Mouse (Mus musculus) intestine, postnatal 0 days (tissue): ENCODE results near the gene Cep68. TPM values are rescaled to one million over a fixed set of nuclear protein-coding genes. Genes with fewer than 3 reads are reported as not detected.

ENCODE experiments used
- ATAC-seq: fragments of 200-750 bp; cut with Nextera tagmentation; 2 replicates; pipeline ENCODE4 v1.8.0; 2017; ENCODE audit warnings: mild to moderate bottlenecking, moderate TSS enrichment, moderate library complexity
- H3K27ac ChIP-seq: fragments of 300-500 bp; sonication (generic); 2 replicates; pipeline ENCODE4 v1.5.1; 2014; ENCODE audit warnings: mild to moderate bottlenecking, low read depth, low read length, moderate library complexity
- H3K27me3 ChIP-seq: fragments of 300-500 bp; sonication (generic); replicated peaks from 2 replicates; pipeline ENCODE4 v1.6.1; 2014; ENCODE audit warnings: low read length, mixed read lengths; ENCODE audit not compliant: control insufficient read depth, insufficient read depth
- H3K36me3 ChIP-seq: fragments of 300-500 bp; sonication (generic); 2 replicates; pipeline ENCODE4 v1.6.1; 2014; ENCODE audit warnings: mild to moderate bottlenecking, moderate library complexity; ENCODE audit not compliant: control insufficient read depth, insufficient read depth
- H3K4me1 ChIP-seq: fragments of 300-500 bp; sonication (generic); replicated peaks from 2 replicates; pipeline ENCODE4 v1.6.1; 2014; ENCODE audit warnings: antibody characterized with exemption, low read length, mixed read lengths; ENCODE audit not compliant: control insufficient read depth, insufficient read depth
- H3K4me2 ChIP-seq: fragments of 300-500 bp; sonication (generic); replicated peaks from 2 replicates; pipeline ENCODE4 v1.6.1; 2014; ENCODE audit warnings: low read depth, mild to moderate bottlenecking, moderate library complexity
- H3K4me3 ChIP-seq: fragments of 300-500 bp; sonication (generic); 2 replicates; pipeline ENCODE4 v1.5.1; 2014; ENCODE audit warnings: low read depth, low read length
- H3K9ac ChIP-seq: fragments of 300-500 bp; sonication (generic); 2 replicates; pipeline ENCODE4 v1.6.1; 2014; ENCODE audit warnings: mild to moderate bottlenecking, low read depth, low read length
- H3K9me3 ChIP-seq: fragments of 300-500 bp; sonication (generic); 2 replicates; pipeline ENCODE4 v1.6.1; 2016; ENCODE audit warnings: mixed run types; ENCODE audit not compliant: control insufficient read depth
- CTCF ChIP-seq: sonication (generic); IDR thresholded peaks from 2 replicates; pipeline ENCODE4 v1.5.1; 2016; ENCODE audit warnings: low read depth, mild to moderate bottlenecking, control low read depth, antibody characterized with exemption, moderate library complexity
- WGBS: fragments of 180-500 bp; shearing (Covaris S2); extraction: QIAGEN DNeasy Blood & Tissue Kit; methylation state at CpG from one replicate; pipeline ENCODE4 v1.1.7; 2014; 5-methylcytosine and 5-hydroxymethylcytosine counted together
- polyA plus RNA-seq: library from polyadenylated mRNA; unstranded; fragments of >200 nt; fragmentation: Nextera tagmentation; extraction: Ambion mirVana; gene quantifications from 2 replicates; pipeline ENCODE4 v1.2.1, GENCODE M21; 2015

The Cep68 gene
- polyA plus RNA-seq, 1 experiment from 2014 or later: 6.3 TPM

DNA sequence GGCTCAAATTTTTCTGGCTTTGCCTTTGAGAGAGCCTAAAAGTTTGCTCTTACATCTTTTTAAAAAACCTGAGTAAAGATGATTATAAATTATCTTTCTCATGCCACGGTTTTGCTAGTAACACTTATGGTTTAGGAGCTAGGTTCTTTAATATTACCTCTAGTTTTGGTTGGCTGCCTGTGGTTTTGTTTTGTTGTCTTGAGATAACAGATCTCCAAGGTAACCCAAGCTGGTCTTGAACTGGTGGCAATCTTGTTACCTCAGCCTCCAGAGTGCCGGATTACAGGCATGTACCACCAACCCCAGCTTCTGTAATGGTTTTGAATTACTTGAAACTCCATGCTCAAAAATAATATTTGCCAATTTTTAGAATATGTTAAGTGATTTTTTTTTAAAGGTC lies 37.4 kb downstream of the Cep68 start:
- Histone ChIP-seq H3K27ac (no peak overlapping the region), H3K9ac (no peak overlapping the region), H3K4me2 (peak overlapping the region; percentile 13; the same call in 1 of the 2 replicates), H3K9me3 (no peaks in the 10 kb centered on the region), H3K27me3 (no peaks in the 10 kb centered on the region), H3K4me1 (no peaks in the 10 kb centered on the region; the same call in 1 of the 2 replicates), H3K4me3 (no peak overlapping the region), H3K36me3 (peaks cover 15% of the 10 kb centered on the region)
- 60% methylated on average over 2 of the region's 2 CpGs for WGBS
- no peak for TF ChIP-seq CTCF
- ATAC-seq: no peak

DNA sequence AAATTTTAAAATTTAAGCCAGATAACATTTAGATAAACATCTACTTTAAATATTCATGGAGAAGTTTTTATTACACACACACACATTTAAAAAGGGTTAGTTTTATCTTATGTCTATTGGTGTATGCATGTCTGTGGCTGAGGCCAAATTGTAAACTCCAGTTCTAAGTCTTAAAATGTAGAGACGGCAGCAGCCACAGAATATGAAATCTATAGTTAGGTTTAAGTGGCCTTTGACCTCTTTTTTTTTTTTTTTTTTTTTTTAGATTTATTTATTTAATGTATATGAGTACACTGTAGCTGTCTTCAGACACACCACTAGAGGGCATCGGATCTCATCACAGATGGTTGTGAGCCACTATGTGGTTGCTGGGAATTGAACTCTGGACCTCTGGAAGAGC lies 41.6 kb downstream of the Cep68 start:
- no peaks in the 10 kb centered on the region for H3K27me3 ChIP-seq
- H3K27ac ChIP-seq: no peak overlapping the region
- no peak overlapping the region; the same call in 1 of the 2 replicates for H3K4me2 ChIP-seq
- peaks cover 8% of the 10 kb centered on the region; the same call in 1 of the 2 replicates for H3K4me1 ChIP-seq
- 47% methylated on average over 2 of the region's 2 CpGs for WGBS
- H3K36me3 ChIP-seq: peaks cover 6% of the 10 kb centered on the region; the same call in 1 of the 2 replicates
- no peak for ATAC-seq
- H3K9me3 ChIP-seq: no peaks in the 10 kb centered on the region
- no peak overlapping the region for H3K4me3 ChIP-seq
- H3K9ac ChIP-seq: no peak overlapping the region
- peak; percentile 25; the same call in 1 of the 2 replicates for TF ChIP-seq CTCF

GRCm38 (mm10) chr11:20206626-20207223 lies 42.5 kb downstream of the Cep68 start:
- H3K27me3 ChIP-seq: no peaks in the 10 kb centered on the region
- H3K4me3 ChIP-seq: no peak overlapping the region
- H3K9me3 ChIP-seq: no peaks in the 10 kb centered on the region
- H3K4me2 ChIP-seq: peak overlapping the region; percentile 52; the same call in 1 of the 2 replicates
- H3K36me3 ChIP-seq: peaks cover 6% of the 10 kb centered on the region; the same call in 1 of the 2 replicates
- no peak overlapping the region for H3K27ac ChIP-seq
- WGBS: 20% methylated on average over 2 of the region's 2 CpGs
- no peak for ATAC-seq
- TF ChIP-seq CTCF: no peak
- no peak overlapping the region for H3K9ac ChIP-seq
- peaks cover 8% of the 10 kb centered on the region; the same call in 1 of the 2 replicates for H3K4me1 ChIP-seq

- Histone ChIP-seq H3K36me3 (peaks cover 6% of the 10 kb centered on the region; the same call in 1 of the 2 replicates), H3K9me3 (no peaks in the 10 kb centered on the region), H3K4me1 (peaks cover 8% of the 10 kb centered on the region; the same call in 1 of the 2 replicates), H3K27me3 (no peaks in the 10 kb centered on the region), H3K4me2 (peak overlapping the region; percentile 52), H3K9ac (no peak overlapping the region), H3K27ac (peak overlapping the region; percentile 64), H3K4me3 (peak overlapping the region; percentile 18; the same call in 1 of the 2 replicates)
- 21% methylated on average over 4 of the region's 4 CpGs for WGBS
- ATAC-seq: no peak
- TF ChIP-seq CTCF: no peak
Measured at GRCm38 (mm10) chr11:20205538-20205937, 43.7 kb downstream of the Cep68 start.

DNA sequence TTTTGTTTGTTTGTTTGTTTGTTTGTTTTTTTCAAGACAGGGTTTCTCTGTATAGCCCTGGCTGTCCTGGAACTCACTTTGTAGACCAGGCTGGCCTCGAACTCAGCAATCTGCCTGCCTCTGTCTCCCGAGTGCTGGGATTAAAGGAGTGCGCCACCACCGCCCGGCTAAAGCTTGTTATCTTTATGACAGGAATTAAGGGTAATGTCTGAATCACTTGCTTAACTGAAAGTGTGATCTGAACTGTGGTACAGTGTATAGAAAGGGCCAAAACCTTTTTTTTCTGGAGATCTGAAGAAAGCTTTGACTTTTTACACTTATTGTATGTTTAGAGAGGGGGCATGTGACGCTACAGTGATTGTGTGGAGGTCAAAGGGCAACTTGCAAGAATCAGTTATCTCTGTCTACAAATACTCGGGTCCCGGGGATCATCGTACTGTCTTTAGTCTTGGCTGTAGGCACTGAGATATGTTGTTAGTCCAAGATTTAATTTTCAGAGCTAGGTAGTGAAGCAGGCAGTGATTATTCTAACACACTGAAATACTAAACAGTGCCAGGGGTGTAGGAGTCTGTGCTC lies 44.3 kb downstream of the Cep68 start:
- no peak for TF ChIP-seq CTCF
- peaks cover 6% of the 10 kb centered on the region; the same call in 1 of the 2 replicates for H3K36me3 ChIP-seq
- peak overlapping the region; percentile 18; the same call in 1 of the 2 replicates for H3K4me3 ChIP-seq
- peaks cover 8% of the 10 kb centered on the region; the same call in 1 of the 2 replicates for H3K4me1 ChIP-seq
- no peaks in the 10 kb centered on the region for H3K27me3 ChIP-seq
- no peaks in the 10 kb centered on the region for H3K9me3 ChIP-seq
- no peak overlapping the region for H3K9ac ChIP-seq
- peak overlapping the region; percentile 52 for H3K4me2 ChIP-seq
- ATAC-seq: no peak
- 29% methylated on average over 9 of the region's 9 CpGs for WGBS
- peak overlapping the region; percentile 64 for H3K27ac ChIP-seq

GRCm38 (mm10) chr11:20204321-20204720 lies 44.9 kb downstream of the Cep68 start:
- TF ChIP-seq CTCF: no peak
- H3K9ac ChIP-seq: 0 out of 2 replicates have a peak overlapping the region, but pooled peaks have one; percentile 13
- H3K4me3 ChIP-seq: peak overlapping the region; percentile 100
- H3K36me3 ChIP-seq: peaks cover 6% of the 10 kb centered on the region; the same call in 1 of the 2 replicates
- peak overlapping the region; percentile 66 for H3K4me2 ChIP-seq
- H3K27ac ChIP-seq: peak overlapping the region; percentile 69
- ATAC-seq: no peak
- no peaks in the 10 kb centered on the region for H3K9me3 ChIP-seq
- peaks cover 8% of the 10 kb centered on the region; the same call in 1 of the 2 replicates for H3K4me1 ChIP-seq
- H3K27me3 ChIP-seq: no peaks in the 10 kb centered on the region
- 25% methylated on average over 2 of the region's 2 CpGs for WGBS
